Mouse (Mus musculus) E14TG2a.4 (cell line): ENCODE measurements around the gene Olfr453.

Experiments used
- CTCF ChIP-seq: conservative IDR thresholded peaks from 2 replicates; pipeline ENCODE4 v1.5.1; 2014; ENCODE audit warnings: low read length
- NANOG ChIP-seq: IDR thresholded peaks from 2 replicates; pipeline ENCODE4 v1.6.1; 2014; ENCODE audit warnings: borderline replicate concordance, low read length, mixed read lengths
- POU5F1 ChIP-seq: IDR thresholded peaks from 2 replicates; pipeline ENCODE4 v1.6.1; 2014; ENCODE audit warnings: low read length, borderline replicate concordance

- TF ChIP-seq CTCF = no peak
- no peak for TF ChIP-seq NANOG
- no peak for TF ChIP-seq POU5F1
Observed at GRCm38 (mm10) chr6:42747846-42748245, 8.7 kb downstream of the Olfr453 start.
